Mouse (Mus musculus): Measurements from ENCODE around the gene Kat2a.

Gene Kat2a

GRCm38 (mm10) chr11:100710528-100710927 is 1.7 kb downstream of the Kat2a start:
- no peak for DNase-seq (ENCODE audit: low spot score in 2 of 2)

DNA sequence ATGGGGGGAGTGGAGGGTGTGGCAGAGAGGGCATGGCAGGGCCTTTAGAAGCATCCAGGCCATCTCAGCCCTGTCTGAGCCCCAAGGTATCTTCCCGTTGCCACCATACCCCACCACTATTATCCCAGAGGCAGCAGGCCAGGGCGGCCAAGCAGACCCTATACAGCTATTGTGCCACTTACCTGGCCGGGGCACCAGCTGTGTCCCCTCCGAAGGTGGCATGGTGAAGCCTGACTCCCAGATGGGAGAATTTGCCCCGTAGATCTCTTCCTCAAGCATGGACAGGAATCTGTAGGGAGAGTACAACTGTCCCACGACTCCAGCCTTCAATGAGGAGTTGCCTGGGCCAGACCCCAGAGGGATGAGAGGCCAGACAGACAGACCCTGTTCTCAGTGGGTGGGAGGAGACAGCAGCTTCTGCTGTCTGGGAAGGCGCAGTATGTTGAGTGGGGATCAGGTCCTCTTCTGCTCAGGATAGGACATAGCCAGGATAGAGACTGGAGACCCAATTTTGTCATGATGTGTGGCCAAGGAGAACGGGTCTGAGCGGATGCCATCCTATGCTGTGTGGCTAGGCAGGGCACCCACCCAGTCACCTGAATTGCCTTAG is 3.0 kb downstream of the Kat2a start:
- DNase-seq (ENCODE audit: low spot score in 2 of 2): no peak

GRCm38 (mm10) chr11:100705095-100705747 is 7.0 kb downstream of the Kat2a start:
- no peak for DNase-seq (ENCODE audit: low spot score in 2 of 2)

DNA sequence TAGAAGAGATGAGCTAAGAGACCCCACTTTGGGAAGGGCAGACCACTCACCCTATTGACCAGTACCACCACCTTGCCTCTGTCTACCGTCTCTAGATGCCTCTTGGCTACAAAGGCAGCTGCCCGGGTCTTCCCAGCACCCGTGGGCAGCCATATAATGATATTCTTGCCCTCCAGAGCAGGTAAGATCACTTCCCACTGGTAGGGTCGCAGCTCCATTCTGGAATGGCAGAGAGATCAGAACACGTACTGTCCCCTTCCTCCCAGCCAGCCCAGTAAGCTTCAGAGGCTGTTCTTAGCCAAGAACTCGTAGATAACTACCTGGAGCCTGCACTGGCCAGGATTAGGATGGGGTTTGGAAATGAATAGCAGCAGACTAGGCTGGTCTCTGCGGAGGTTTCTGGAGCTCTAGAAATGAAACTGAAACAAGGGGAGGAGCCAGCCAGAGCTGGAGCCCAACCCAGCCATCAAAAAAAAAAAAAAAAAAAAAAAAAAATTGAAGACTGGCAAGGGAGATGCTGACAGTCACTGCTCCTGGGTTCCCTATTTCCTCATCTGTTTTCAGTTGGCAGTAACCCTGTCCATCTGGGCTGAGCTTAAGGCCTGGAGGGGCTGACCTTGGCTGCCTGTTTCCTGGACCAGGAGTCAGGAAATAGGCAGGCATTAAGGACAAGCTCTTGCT is 8.3 kb downstream of the Kat2a start, which contains the start of gene Dhx58:
Gene Dhx58, minus strand, starts transcription at position 421 of the 681 bp plus-strand sequence.
- DNase-seq (ENCODE audit: low spot score in 2 of 2): no peak

DNA sequence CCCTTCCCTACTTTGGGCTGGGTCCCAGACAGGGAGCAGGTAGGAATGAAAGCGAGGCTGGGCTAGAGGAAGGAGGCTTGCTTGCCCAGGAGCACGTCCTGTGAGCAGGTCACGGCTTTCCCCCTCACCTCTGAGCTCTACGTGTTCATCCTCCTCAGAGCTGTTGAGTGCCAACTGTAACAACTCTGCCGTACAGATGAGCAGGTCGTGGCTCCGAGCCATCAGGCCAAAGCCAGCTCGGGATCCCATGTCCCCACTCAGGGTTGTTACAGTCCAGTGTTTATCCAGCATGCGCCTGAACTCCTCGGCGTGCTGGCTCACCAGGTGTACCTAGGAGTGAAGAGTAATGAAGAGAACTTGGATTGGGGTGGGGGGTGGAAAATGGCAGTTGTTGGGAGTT is 8.9 kb downstream of the Kat2a start:
- no peak for DNase-seq (ENCODE audit: low spot score in 2 of 2)

GRCm38 (mm10) chr11:100702906-100703305 is 9.4 kb downstream of the Kat2a start:
- no peak for DNase-seq (ENCODE audit: low spot score in 2 of 2)

GRCm38 (mm10) chr11:100702081-100702851 is 10.0 kb downstream of the Kat2a start:
- DNase-seq (ENCODE audit: low spot score in 2 of 2): peak; percentile 50 to 82

DNA sequence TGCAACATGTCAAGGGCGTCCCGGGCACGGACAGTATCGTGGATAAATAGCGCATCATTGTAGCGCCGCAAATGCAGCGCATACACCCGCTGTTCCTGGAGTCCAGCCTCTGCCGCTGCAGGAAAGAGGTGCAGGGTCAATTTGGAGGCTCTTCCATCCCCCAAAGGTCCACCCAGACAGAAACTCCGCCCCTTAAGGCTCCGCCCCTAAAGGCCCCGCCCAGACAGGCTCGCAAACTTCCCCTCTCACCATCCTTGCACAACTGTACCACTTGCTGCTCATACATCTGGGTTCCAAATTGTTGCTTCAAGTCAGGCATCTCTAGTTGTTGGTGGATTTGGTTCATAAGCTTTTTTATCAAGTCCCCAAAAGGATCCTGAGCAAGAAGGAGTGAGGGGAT is 11.0 kb downstream of the Kat2a start:
- no peak for DNase-seq (ENCODE audit: low spot score in 2 of 2)

GRCm38 (mm10) chr11:100700710-100701109 is 11.6 kb downstream of the Kat2a start:
- no peak for DNase-seq (ENCODE audit: low spot score in 2 of 2)

DNA sequence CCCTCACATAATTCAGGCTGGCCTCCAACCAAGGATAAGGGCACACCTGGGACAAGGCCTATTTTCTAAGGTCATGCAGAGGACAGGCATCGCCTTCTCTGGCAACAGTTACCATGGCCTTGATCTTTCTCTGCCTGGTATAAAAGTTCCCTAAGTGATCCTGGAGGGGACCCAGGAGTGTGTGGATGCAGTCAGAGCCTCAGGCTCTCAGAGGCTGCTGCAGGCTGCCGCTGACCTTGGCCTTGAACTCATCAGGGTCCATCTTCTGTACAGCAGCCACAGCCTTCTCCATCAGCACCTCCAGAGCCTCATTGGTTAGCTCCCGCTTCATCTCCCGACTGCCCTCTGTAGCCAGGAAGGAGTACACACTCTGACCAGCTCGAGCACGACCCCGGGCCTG is 14.3 kb downstream of the Kat2a start:
- no peak for DNase-seq (ENCODE audit: low spot score in 2 of 2)

DNA sequence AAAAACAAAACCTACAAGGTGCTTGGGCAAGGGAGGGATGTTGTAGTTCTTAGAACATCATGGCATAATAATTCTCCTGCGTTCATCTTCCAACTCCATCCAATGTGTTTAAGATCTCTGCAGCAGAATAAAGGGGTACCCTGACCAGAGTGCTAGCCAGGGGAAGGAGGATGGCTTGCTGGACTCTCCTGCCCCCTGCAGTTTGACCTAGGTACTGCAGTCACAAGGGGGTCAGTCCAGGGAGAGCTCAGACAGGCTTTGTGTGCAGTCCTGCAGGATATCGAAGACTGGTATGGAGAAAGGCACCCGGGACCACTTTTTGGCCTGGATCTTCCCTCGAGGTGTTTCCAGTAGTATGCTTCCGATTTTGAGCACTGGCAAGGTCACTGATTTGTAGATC is 17.3 kb downstream of the Kat2a start:
- peak; percentile 79 to 84 for DNase-seq (ENCODE audit: low spot score in 2 of 2)

DNA sequence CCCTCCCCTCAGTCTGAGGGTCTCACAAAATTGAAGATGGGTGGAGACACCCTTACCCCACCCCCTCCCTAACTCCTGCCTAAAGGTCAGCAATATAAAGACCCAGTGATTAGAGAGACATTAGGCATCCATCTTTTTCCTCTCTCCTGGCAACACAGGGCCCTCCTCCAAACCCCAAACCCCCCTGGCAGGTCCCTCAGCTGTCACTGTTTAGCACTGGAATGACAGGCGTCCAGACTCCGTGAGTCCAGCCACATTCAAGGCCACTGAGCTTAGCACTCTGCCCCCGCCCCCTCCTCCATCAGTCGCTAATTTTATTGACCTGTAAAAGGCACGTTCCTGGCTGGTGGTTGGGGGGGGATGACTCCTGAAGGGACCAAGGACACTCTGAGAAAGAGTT is 19.1 kb downstream of the Kat2a start:
- DNase-seq (ENCODE audit: low spot score in 2 of 2): no peak

GRCm38 (mm10) chr11:100692164-100692616 is 20.1 kb downstream of the Kat2a start, which contains the start of gene Zfp385c:
Gene Zfp385c, minus strand, starts transcription at chr11:100692455.
- DNase-seq (ENCODE audit: low spot score in 2 of 2): no peak

DNA sequence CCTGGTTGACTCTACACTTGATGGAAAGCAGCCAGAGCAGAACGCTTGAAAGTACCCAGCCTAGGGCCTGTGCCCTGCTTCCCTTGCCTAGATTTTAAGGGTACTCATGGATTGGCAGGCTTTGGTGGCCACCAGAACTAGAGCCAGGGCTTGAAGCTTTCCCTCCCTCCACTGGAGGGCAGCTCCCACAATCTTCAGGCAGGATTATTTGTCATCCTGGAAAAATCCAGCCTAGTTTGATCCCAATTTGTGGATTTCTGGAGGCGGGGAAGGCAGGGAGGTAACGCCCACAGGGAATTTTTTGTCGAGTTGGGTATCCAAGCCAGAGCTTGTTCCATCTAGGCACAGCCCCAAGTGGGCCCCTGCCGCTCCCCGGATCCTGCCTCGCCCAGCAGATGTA is 21.9 kb downstream of the Kat2a start:
- DNase-seq (ENCODE audit: low spot score in 2 of 2): no peak

GRCm38 (mm10) chr11:100688443-100688842 is 23.8 kb downstream of the Kat2a start:
- no peak for DNase-seq (ENCODE audit: low spot score in 2 of 2)

DNA sequence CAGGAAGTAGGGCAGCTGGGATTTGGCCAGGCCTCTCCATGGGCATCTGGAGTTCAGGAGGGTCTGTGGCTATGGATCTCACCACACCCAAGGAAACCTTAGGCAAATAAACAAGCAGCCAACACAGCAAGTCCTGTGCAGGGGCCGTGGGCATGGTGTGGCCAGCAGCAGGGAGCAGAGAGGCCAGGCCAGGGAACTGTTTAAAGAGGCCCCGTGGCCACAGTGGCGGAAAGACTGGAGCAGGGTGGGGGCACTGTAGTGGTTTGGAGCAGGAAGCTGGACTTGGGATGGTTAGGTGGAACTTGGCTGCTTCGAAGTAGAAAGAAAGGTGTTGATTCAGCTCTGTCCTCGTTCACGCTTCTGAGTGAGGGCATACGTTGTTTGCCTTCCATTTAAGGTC is 25.0 kb downstream of the Kat2a start:
- no peak for DNase-seq (ENCODE audit: low spot score in 2 of 2)

- no peak for DNase-seq (ENCODE audit: low spot score in 2 of 2)
Observed at GRCm38 (mm10) chr11:100685371-100685770, 26.9 kb downstream of the Kat2a start.

DNA sequence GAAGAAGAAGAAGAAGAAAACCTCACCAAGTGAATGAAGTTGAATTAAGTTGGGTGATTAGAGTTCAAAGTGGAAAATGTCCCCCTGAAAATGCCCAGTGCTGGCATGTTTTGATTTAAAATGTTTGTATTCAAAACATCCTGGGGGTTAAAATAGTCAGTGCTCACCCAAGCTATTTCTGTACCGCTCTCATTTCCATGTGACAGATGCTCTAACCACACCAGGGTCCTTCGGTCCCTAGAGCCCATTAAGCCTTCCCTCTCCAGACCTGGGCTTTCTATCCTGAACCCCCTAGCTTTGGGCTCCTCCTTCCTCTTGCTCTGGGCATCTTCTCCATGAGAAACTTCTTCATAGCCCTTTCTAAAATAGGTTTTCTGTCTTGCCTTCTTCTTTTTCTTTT is 28.2 kb downstream of the Kat2a start:
- no peak for DNase-seq (ENCODE audit: low spot score in 2 of 2)

- DNase-seq (ENCODE audit: low spot score in 2 of 2): no peak
Observed at GRCm38 (mm10) chr11:100682526-100682925, 29.7 kb downstream of the Kat2a start.

DNA sequence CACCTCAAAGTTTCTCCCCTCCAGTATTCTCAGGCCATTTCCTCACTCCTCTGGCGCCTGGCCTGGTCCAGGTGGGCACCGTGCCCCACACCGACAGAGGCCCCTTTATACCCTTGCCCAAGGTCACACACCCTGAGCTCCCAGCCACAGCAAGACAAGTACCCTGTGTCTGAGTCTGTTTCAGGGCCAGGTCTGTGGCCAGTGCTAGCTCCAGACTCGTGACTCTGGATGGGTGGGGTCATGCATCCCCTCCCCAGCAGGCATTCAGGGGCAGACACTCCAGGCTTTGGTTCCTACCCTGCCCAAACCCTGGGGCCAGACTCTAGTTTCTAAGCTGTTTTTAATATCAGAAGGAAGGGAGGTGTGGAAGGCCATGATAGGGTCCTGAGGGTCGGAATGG is 30.4 kb downstream of the Kat2a start:
- no peak for DNase-seq (ENCODE audit: low spot score in 2 of 2)

- DNase-seq (ENCODE audit: low spot score in 2 of 2): peak; percentile 35 to 38
Observed at GRCm38 (mm10) chr11:100677810-100678209, 34.5 kb downstream of the Kat2a start.

GRCm38 (mm10) chr11:100673169-100673568 is 39.1 kb downstream of the Kat2a start:
- DNase-seq (ENCODE audit: low spot score in 2 of 2): no peak
